Mouse (Mus musculus) hindbrain, embryonic 14.5 days (tissue): ENCODE measurements at regions not wholly inside any gene's neighbourhood (a gene's known extent, or its start where the extent isn't known, plus 50 kb on each side); places are given as distances from the start of the nearest gene placed in this dataset.
A peak's percentile ranks its signal among the peaks of the same experiment; 100 is the strongest.

Experiments
- ATAC-seq: fragments of 200-750 bp; cut with Nextera tagmentation; 2 replicates; pipeline ENCODE4 v1.8.0; 2017; ENCODE audit warnings: moderate number of reproducible peaks, mild to moderate bottlenecking, moderate TSS enrichment, moderate library complexity; ENCODE audit not compliant: low FRiP score
- DNase-seq: peaks from one replicate; pipeline ENCODE4 v3.0.0-alpha.2; 2015; ENCODE audit warnings: low spot score
- H3K27ac ChIP-seq: fragments of 300-500 bp; sonication (generic); 2 replicates; pipeline ENCODE4 v1.5.1; 2014; ENCODE audit warnings: mild to moderate bottlenecking, moderate library complexity
- H3K27me3 ChIP-seq: fragments of 300-500 bp; sonication (generic); 2 replicates; pipeline ENCODE4 v1.6.1; 2014; ENCODE audit warnings: mild to moderate bottlenecking, low read length, mixed read lengths; ENCODE audit not compliant: control insufficient read depth, insufficient read depth
- H3K36me3 ChIP-seq: fragments of 300-500 bp; sonication (generic); replicated peaks from 2 replicates; pipeline ENCODE4 v1.6.1; 2014; ENCODE audit not compliant: control insufficient read depth, insufficient read depth
- H3K4me1 ChIP-seq: fragments of 300-500 bp; sonication (generic); replicated peaks from 2 replicates; pipeline ENCODE4 v1.6.1; 2014; ENCODE audit warnings: antibody characterized with exemption, low read length, mixed read lengths; ENCODE audit not compliant: control insufficient read depth, insufficient read depth
- H3K4me2 ChIP-seq: fragments of 300-500 bp; sonication (generic); replicated peaks from 2 replicates; pipeline ENCODE4 v1.6.1; 2014; ENCODE audit warnings: mild to moderate bottlenecking, moderate library complexity
- H3K4me3 ChIP-seq: fragments of 300-500 bp; sonication (generic); replicated peaks from 2 replicates; pipeline ENCODE4 v1.5.1; 2014; ENCODE audit warnings: mild to moderate bottlenecking, low read length
- H3K9ac ChIP-seq: fragments of 300-500 bp; sonication (generic); 2 replicates; pipeline ENCODE4 v1.6.1; 2014
- H3K9me3 ChIP-seq: fragments of 300-500 bp; sonication (generic); 2 replicates; pipeline ENCODE4 v1.6.1; 2016; ENCODE audit warnings: low read length; ENCODE audit not compliant: control insufficient read depth
- WGBS: fragments of 180-500 bp; shearing (Covaris S2); extraction: QIAGEN DNeasy Blood & Tissue Kit; methylation state at CpG from one replicate; pipeline ENCODE4 v1.1.7; 2014; 5-methylcytosine and 5-hydroxymethylcytosine counted together

DNA sequence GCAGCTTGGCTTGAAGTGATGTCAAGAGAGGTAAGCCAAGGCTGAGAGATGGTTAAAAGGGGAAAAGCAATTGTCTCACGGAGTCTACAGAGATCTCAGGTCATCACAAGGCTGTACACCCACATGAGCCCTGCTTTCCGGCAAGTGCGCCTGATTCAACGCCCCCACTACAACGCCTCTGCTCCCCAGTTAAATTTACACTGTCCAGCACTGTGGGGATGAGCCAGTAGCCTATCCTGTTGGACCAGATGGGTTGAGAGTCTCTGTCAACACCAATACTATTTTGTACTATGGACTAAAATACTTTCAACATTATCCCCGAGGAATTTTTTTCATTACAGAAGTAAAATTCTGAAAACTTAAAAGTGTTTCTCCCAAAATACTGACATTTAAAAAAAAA lies 331.8 kb upstream of the G2e3 start:
- 93% methylated on average over 6 of the region's 6 CpGs for WGBS
- H3K4me3 ChIP-seq, result no peak overlapping the region
- H3K27ac ChIP-seq, result no peak overlapping the region
- no peaks in the 10 kb centered on the region for H3K36me3 ChIP-seq
- no peak overlapping the region for H3K9ac ChIP-seq
- no peaks in the 10 kb centered on the region for H3K27me3 ChIP-seq
- no peak overlapping the region for H3K4me2 ChIP-seq
- no peaks in the 10 kb centered on the region for H3K9me3 ChIP-seq
- no peaks in the 10 kb centered on the region for H3K4me1 ChIP-seq
- no peak for ATAC-seq
- DNase-seq, result no peak

DNA sequence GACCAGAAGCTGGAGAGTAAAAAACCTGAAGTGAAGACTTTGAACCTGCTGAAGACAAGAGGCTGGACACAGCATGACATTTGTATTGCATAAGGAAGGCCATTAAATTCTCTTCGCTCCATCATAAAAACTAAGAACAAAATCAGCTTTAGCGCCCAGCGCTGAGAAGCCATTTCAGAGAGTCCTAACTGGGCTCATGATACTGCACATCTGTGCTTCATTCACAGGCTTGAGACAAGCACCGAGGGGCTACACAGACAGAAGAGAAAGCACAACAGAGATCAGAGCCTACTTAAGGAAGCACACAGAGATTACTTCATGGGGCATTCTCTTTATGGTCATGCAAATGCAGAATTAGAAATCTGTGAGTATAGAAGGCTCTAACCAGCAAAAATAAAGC lies 338.2 kb upstream of the G2e3 start:
- no peak overlapping the region for H3K4me3 ChIP-seq
- DNase-seq (no peak), ATAC-seq (no peak)
- H3K4me2 ChIP-seq, result no peak overlapping the region
- no peak overlapping the region for H3K9ac ChIP-seq
- no peak overlapping the region for H3K27ac ChIP-seq
- no peaks in the 10 kb centered on the region for H3K4me1 ChIP-seq
- peaks cover 12% of the 10 kb centered on the region for H3K9me3 ChIP-seq
- WGBS, result 79% methylated on average over 4 of the region's 4 CpGs
- peaks cover 24% of the 10 kb centered on the region for H3K27me3 ChIP-seq
- H3K36me3 ChIP-seq, result no peaks in the 10 kb centered on the region

DNA sequence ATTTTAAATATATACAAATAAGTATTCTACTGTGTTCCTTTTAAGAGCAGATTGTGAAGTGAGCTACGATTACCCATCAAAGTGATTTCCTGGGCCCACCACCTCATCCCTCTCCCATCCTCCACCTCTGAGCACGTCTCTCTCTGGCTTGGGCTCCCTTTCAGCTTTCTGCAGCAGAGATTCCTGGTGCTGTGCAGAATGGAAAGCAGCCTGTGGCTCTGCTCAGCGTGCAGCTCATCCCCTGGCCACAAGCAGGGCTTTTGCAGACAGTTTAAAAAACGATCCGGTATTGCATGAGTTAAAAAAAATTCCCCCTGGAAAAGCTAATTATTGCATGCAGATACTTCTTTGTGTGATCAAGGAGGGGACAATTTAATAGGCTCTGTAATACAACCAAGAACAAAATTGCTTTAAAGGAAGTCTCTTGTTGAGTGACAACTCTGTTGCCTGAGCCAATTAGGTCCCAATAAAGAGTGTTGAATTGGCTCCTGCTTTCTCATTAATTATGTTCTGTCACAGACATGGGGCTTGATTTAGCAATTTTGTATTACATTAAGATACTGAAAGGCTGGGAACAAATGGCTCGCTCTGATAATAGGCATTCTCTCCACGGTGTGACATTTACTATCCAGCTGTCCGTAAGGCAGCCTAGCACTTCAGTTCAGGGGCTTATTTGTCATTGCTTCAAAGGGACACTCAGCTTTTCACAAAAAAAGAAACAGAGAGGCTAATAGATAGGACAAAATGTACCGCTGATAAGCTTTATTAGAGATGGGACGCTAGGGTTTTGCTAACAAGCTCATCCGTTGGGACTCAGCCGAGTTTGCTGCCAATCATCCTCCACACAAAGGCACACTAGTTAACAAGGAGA lies 345.9 kb upstream of the G2e3 start:
- peak overlapping the region; percentile 0; the same call in 1 of the 2 replicates for H3K9ac ChIP-seq
- no peaks in the 10 kb centered on the region for H3K36me3 ChIP-seq
- DNase-seq (peak; percentile 79), ATAC-seq (peak; percentile 78)
- H3K27me3 ChIP-seq, result peaks cover 41% of the 10 kb centered on the region
- H3K4me3 ChIP-seq, result no peak overlapping the region
- WGBS, result 6% methylated on average over 12 of the region's 12 CpGs
- H3K27ac ChIP-seq, result peak overlapping the region; percentile 77
- peaks cover 4% of the 10 kb centered on the region; the same call in 1 of the 2 replicates for H3K9me3 ChIP-seq
- H3K4me2 ChIP-seq, result peak overlapping the region; percentile 20
- peaks cover 39% of the 10 kb centered on the region for H3K4me1 ChIP-seq

DNA sequence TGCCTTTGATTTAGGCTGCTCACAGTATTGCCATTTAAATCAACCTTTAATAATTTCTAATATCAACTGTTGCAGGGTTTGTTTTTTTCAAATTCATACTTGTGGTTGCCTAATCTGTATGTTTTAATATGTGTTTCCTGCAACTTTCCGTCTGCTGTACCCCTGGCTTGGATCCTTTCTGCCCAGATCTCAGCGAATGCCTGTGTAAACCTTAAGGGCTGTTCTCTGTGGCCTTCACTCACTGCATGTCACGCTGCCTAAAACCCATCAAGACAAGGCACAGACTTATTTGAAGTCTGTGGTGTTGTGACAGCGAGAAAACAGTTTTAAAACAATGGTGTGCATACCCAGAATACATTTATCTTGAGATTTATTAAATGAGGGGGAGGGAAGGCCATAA lies 346.8 kb upstream of the G2e3 start:
- peak overlapping the region; percentile 77; the same call in 1 of the 2 replicates for H3K27ac ChIP-seq
- H3K27me3 ChIP-seq, result peaks cover 35% of the 10 kb centered on the region
- WGBS, result 38% methylated on average over 4 of the region's 4 CpGs
- no peak overlapping the region for H3K4me3 ChIP-seq
- ATAC-seq, result no peak
- H3K36me3 ChIP-seq, result no peaks in the 10 kb centered on the region
- peak overlapping the region; percentile 20; the same call in 1 of the 2 replicates for H3K4me2 ChIP-seq
- no peak for DNase-seq
- no peaks in the 10 kb centered on the region for H3K9me3 ChIP-seq
- peaks cover 39% of the 10 kb centered on the region for H3K4me1 ChIP-seq
- H3K9ac ChIP-seq, result no peak overlapping the region

DNA sequence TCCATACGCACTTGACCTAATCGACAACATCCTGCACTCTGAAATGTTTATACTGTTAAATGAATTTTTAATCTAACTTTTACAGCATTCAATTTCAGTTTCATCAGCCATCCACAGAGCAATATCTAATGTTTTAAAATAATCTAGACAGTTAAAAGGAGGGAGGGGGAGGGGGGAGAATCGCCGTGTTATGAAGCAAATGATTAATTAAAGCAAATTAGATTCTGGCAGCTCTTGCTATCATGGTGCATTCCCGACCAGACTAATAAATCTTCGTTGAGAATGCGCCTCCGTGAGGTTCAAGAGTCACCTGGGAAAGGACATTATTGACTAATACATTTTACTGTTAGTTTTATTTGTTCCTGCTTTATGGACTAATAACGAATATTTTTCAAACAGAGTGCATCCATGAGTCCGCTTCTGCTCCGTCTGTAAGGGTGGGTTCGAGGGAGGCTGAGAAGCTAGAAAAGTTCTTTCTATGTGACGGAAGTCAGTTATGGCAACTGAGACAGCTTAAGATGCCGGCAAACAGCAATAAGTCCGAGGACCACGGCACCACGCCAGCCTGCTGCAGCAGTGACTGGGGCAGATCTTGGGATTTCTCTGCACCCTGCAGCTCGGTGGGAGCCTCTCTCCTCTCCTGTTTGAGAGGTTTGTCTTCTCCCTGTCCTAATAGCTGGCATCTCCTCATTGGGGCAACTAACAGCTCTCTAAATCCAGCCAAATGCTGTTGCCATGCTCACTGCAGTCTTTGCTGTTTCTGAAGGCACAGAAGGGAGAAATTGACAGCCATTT lies 347.4 kb upstream of the G2e3 start:
- WGBS, result 44% methylated on average over 18 of the region's 18 CpGs
- Histone ChIP-seq H3K27me3 (peaks cover 34% of the 10 kb centered on the region), H3K27ac (peak overlapping the region; percentile 77; the same call in 1 of the 2 replicates), H3K36me3 (no peaks in the 10 kb centered on the region), H3K4me3 (no peak overlapping the region), H3K9me3 (no peaks in the 10 kb centered on the region), H3K4me1 (peaks cover 39% of the 10 kb centered on the region), H3K4me2 (peak overlapping the region; percentile 1; the same call in 1 of the 2 replicates), H3K9ac (no peak overlapping the region)
- ATAC-seq (no peak), DNase-seq (peak; percentile 52)

GRCm38 (mm10) chr12:50999295-51000237 lies 348.3 kb upstream of the G2e3 start:
- DNase-seq (peak; percentile 87), ATAC-seq (peak; percentile 88)
- Histone ChIP-seq H3K27me3 (peaks cover 27% of the 10 kb centered on the region), H3K4me3 (no peak overlapping the region), H3K9me3 (no peaks in the 10 kb centered on the region), H3K36me3 (no peaks in the 10 kb centered on the region), H3K4me1 (peaks cover 39% of the 10 kb centered on the region), H3K4me2 (no peak overlapping the region; the same call in 1 of the 2 replicates), H3K9ac (no peak overlapping the region), H3K27ac (no peak overlapping the region)
- WGBS, result 28% methylated on average over 20 of the region's 20 CpGs

- DNase-seq (no peak), ATAC-seq (no peak)
- Histone ChIP-seq H3K9me3 (no peaks in the 10 kb centered on the region), H3K27me3 (peaks cover 24% of the 10 kb centered on the region), H3K9ac (no peak overlapping the region), H3K4me2 (no peak overlapping the region), H3K4me3 (no peak overlapping the region), H3K27ac (no peak overlapping the region), H3K4me1 (peaks cover 12% of the 10 kb centered on the region), H3K36me3 (no peaks in the 10 kb centered on the region)
- 62% methylated on average over 1 of the region's 1 CpGs for WGBS
These were observed 346.8 kb upstream of the Prkd1 start for GRCm38 (mm10) chr12:50995664-50996063.

DNA sequence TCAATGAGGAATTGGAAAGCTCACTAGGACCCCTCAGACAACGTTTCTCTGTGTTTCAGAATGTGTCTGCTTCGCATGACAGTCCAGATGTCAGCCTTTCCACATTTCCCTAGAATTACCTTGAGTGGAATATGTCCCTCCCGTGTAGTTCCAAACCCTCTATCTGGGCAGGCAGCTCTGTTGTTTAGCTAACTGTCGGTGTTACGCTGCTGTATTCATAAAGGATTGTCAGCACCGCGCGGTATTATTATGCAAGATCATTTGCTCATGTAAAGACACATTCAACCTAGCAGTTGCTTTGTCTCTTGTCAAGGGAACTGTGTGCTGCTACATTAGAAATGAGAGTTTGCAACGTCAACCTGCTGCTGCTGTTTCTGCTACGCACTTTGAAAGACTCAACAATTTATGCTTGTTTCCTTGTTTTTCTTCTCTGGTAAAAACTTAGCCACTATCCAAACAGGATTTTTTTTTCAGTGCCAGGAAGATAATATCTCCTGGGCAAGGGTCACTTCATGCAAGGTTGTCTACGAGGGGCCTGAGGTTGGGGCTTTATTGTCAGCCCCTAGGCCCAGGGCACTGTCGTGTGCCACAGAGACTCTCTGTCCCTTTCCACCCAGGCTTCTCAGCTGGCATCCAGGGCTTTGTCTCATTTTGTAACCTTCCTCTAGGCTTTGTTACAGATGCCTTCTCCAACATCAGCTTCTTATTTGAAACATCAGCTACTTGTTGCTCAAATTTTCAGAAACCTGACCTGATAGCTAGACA lies 340.8 kb upstream of the Prkd1 start:
- H3K9ac ChIP-seq, result no peak overlapping the region
- ATAC-seq (no peak), DNase-seq (no peak)
- H3K4me2 ChIP-seq, result no peak overlapping the region
- H3K27me3 ChIP-seq, result peaks cover 8% of the 10 kb centered on the region; the same call in 1 of the 2 replicates
- H3K27ac ChIP-seq, result no peak overlapping the region
- H3K4me1 ChIP-seq, result no peaks in the 10 kb centered on the region
- WGBS, result 36% methylated on average over 12 of the region's 12 CpGs
- H3K4me3 ChIP-seq, result no peak overlapping the region
- no peaks in the 10 kb centered on the region for H3K36me3 ChIP-seq
- no peaks in the 10 kb centered on the region for H3K9me3 ChIP-seq
